Mouse (Mus musculus) heart, embryonic 15.5 days (tissue): ENCODE data around the gene Slc9a9. TPM values are rescaled to one million over a fixed set of nuclear protein-coding genes. Genes with fewer than 3 reads are reported as not detected.

Experiments
- ATAC-seq: fragments of 200-750 bp; cut with Nextera tagmentation; replicated peaks from 2 replicates; pipeline ENCODE4 v1.8.0; 2017; ENCODE audit warnings: low read depth, moderate TSS enrichment; ENCODE audit not compliant: insufficient number of reproducible peaks, insufficient read depth, low FRiP score
- H3K27ac ChIP-seq: fragments of 300-500 bp; sonication (generic); 2 replicates; pipeline ENCODE4 v1.5.1; 2015; ENCODE audit warnings: mild to moderate bottlenecking, inconsistent platforms
- H3K27me3 ChIP-seq: fragments of 300-500 bp; sonication (generic); 2 replicates; pipeline ENCODE4 v1.6.1; 2015; ENCODE audit warnings: inconsistent platforms
- H3K36me3 ChIP-seq: fragments of 300-500 bp; sonication (generic); 2 replicates; pipeline ENCODE4 v1.6.1; 2015; ENCODE audit warnings: mild to moderate bottlenecking, inconsistent platforms
- H3K4me1 ChIP-seq: fragments of 300-500 bp; sonication (generic); replicated peaks from 2 replicates; pipeline ENCODE4 v1.6.1; 2015; ENCODE audit warnings: inconsistent platforms
- H3K4me2 ChIP-seq: fragments of 300-500 bp; sonication (generic); 2 replicates; pipeline ENCODE4 v1.6.1; 2015; ENCODE audit warnings: inconsistent platforms, mild to moderate bottlenecking, moderate library complexity
- H3K4me3 ChIP-seq: fragments of 300-500 bp; sonication (generic); 2 replicates; pipeline ENCODE4 v1.5.1; 2015; ENCODE audit warnings: mild to moderate bottlenecking, inconsistent platforms
- H3K9ac ChIP-seq: fragments of 300-500 bp; sonication (generic); 2 replicates; pipeline ENCODE4 v1.6.1; 2015; ENCODE audit warnings: mild to moderate bottlenecking, inconsistent platforms
- H3K9me3 ChIP-seq: fragments of 300-500 bp; sonication (generic); replicated peaks from 2 replicates; pipeline ENCODE4 v1.6.1; 2016; ENCODE audit warnings: inconsistent platforms
- WGBS: fragments of 180-500 bp; shearing (Covaris S2); methylation state at CpG from one replicate; pipeline ENCODE4 v1.1.7; 2015; ENCODE audit warnings: mixed read lengths; 5-methylcytosine and 5-hydroxymethylcytosine counted together
- polyA plus RNA-seq: library from polyadenylated mRNA; unstranded; fragments of >200 nt; fragmentation: Nextera tagmentation; extraction: Ambion mirVana; gene quantifications from 2 replicates; pipeline ENCODE4 v1.2.1, GENCODE M21; 2015

The Slc9a9 gene
- polyA plus RNA-seq, 1 experiment from 2014 or later, result 3.5 TPM

- Histone ChIP-seq H3K9me3 (no peaks in the 10 kb centered on the region), H3K4me3 (no peak overlapping the region), H3K9ac (no peak overlapping the region), H3K27me3 (no peaks in the 10 kb centered on the region), H3K27ac (no peak overlapping the region), H3K4me2 (no peak overlapping the region), H3K4me1 (no peaks in the 10 kb centered on the region), H3K36me3 (no peaks in the 10 kb centered on the region)
- ATAC-seq, result no peak
- 59% methylated on average over 5 of the region's 5 CpGs for WGBS
Observed at GRCm38 (mm10) chr9:95053183-95053582, 383.5 kb downstream of the Slc9a9 start.

GRCm38 (mm10) chr9:95055843-95056242, 386.1 kb downstream of the Slc9a9 start:
- 75% methylated on average over 4 of the region's 4 CpGs for WGBS

DNA sequence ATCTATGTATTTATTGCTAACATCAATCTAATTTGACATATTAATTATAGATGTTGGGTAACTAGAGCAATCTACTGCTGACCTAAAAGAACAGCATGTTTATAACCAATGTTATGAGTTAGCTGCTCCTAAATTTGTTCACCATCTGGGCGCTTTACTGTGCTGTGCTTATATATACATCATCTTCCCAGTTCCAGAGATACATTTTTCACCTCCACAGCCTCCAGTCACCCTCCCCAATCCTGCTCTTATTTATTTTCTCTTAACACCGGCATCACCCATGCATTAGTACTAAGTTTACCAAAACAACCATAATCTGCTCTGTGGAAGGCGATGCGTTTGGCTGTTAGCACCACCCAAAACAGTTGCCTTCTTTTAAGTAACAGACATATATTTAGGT, 391.0 kb downstream of the Slc9a9 start:
- whole genome bisulfite sequencing, result 88% methylated on average over 4 of the region's 4 CpGs
- no peak for ATAC-seq
- H3K9ac ChIP-seq, result no peak overlapping the region

More at GRCm38 (mm10) chr9:95055843-95056242, 386.1 kb downstream of the Slc9a9 start:
- Histone ChIP-seq H3K27ac (no peak overlapping the region), H3K4me3 (no peak overlapping the region), H3K4me2 (no peak overlapping the region), H3K9ac (no peak overlapping the region), H3K27me3 (no peaks in the 10 kb centered on the region), H3K36me3 (no peaks in the 10 kb centered on the region), H3K4me1 (no peaks in the 10 kb centered on the region), H3K9me3 (no peaks in the 10 kb centered on the region)
- no peak for ATAC-seq

DNA sequence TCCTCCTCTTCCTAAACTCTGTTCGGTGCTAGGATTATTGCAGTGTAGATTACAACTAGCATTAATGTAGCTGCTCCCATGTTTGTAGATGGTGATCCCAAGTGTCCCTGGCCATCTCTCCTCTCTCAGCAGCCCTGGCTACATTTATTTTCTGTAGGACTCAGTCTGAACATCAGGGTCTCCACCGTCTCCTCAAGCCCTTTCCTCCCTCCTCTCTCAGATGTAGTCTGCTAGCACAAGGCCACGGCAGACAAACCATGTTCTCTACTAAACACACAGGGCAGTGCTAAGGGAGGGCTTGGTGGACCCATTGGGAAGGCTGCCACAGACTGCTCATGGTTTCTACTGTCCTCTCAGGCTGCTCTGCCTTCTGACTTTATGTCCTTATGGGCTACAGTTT, 397.3 kb downstream of the Slc9a9 start:
- H3K9ac ChIP-seq, result no peak overlapping the region
- H3K27me3 ChIP-seq, result no peaks in the 10 kb centered on the region
- no peaks in the 10 kb centered on the region for H3K36me3 ChIP-seq
- 60% methylated on average over 3 of the region's 3 CpGs for WGBS
- H3K4me3 ChIP-seq, result no peak overlapping the region
- ATAC-seq, result no peak
- no peak overlapping the region for H3K27ac ChIP-seq
- no peak overlapping the region for H3K4me2 ChIP-seq
- no peaks in the 10 kb centered on the region for H3K9me3 ChIP-seq
- H3K4me1 ChIP-seq, result no peaks in the 10 kb centered on the region

More for the DNA sequence above, 391.0 kb downstream of the Slc9a9 start:
- H3K27me3 ChIP-seq, result no peaks in the 10 kb centered on the region
- H3K4me1 ChIP-seq, result no peaks in the 10 kb centered on the region
- H3K36me3 ChIP-seq, result no peaks in the 10 kb centered on the region
- H3K27ac ChIP-seq, result no peak overlapping the region
- H3K4me2 ChIP-seq, result no peak overlapping the region
- H3K4me3 ChIP-seq, result no peak overlapping the region
- no peaks in the 10 kb centered on the region for H3K9me3 ChIP-seq

GRCm38 (mm10) chr9:95068466-95068865, 398.8 kb downstream of the Slc9a9 start:
- H3K4me1 ChIP-seq, result no peaks in the 10 kb centered on the region
- 87% methylated on average over 2 of the region's 2 CpGs for WGBS

DNA sequence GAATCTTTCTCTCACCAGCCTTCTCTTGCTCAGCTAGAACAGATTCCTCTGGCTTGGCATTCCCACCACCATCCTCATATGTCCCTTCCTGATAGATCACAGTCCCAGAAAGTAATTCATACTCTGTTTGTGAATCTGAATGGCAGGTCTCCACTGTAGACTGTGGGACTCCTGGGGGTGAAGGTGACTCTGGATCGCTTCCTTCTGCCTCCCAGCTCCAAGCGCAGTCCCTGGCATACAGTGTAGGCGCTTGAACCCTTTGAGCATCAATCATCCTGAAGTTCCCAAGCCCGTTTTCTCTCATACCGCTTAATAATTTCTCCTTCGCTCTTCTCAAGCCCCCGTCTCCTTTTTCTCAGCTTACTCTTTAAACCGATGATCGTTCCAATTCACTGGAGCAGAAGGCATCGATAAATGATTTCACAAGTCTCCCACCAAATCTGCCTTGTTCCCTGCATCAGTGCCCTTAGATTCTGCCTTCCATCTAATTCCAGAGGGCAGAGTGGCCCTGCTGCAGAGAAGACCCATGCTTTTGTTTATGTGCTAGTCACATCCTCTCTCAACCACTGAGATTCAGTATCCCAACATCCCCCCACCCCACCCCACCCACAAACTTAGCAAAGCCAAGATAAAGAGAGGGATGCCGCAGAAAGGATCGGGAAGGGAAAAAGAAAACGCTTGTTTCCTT, 401.3 kb downstream of the Slc9a9 start:
- no peak overlapping the region for H3K27ac ChIP-seq
- 72% methylated on average over 13 of the region's 13 CpGs for WGBS

More at GRCm38 (mm10) chr9:95068466-95068865, 398.8 kb downstream of the Slc9a9 start:
- no peaks in the 10 kb centered on the region for H3K27me3 ChIP-seq
- H3K4me3 ChIP-seq, result no peak overlapping the region
- no peak overlapping the region for H3K4me2 ChIP-seq
- H3K9me3 ChIP-seq, result no peaks in the 10 kb centered on the region
- no peak overlapping the region for H3K9ac ChIP-seq
- H3K36me3 ChIP-seq, result no peaks in the 10 kb centered on the region
- H3K27ac ChIP-seq, result no peak overlapping the region
- ATAC-seq, result no peak

GRCm38 (mm10) chr9:95072450-95072955, 402.8 kb downstream of the Slc9a9 start:
- H3K9ac ChIP-seq, result no peak overlapping the region
- no peaks in the 10 kb centered on the region for H3K4me1 ChIP-seq
- H3K27me3 ChIP-seq, result no peaks in the 10 kb centered on the region
- 64% methylated on average over 14 of the region's 14 CpGs for WGBS
- no peak overlapping the region for H3K4me3 ChIP-seq
- ATAC-seq, result peak; percentile 44; the same call in 1 of the 2 replicates
- H3K9me3 ChIP-seq, result no peaks in the 10 kb centered on the region
- peak overlapping the region; percentile 0; the same call in 1 of the 2 replicates for H3K4me2 ChIP-seq
- no peaks in the 10 kb centered on the region for H3K36me3 ChIP-seq
- peak overlapping the region; percentile 37 for H3K27ac ChIP-seq

More for the DNA sequence above, 401.3 kb downstream of the Slc9a9 start:
- Histone ChIP-seq H3K4me1 (no peaks in the 10 kb centered on the region), H3K9me3 (no peaks in the 10 kb centered on the region), H3K36me3 (no peaks in the 10 kb centered on the region), H3K27me3 (no peaks in the 10 kb centered on the region), H3K9ac (no peak overlapping the region), H3K4me2 (no peak overlapping the region), H3K4me3 (no peak overlapping the region)
- no peak for ATAC-seq

- H3K27me3 ChIP-seq, result no peaks in the 10 kb centered on the region
- no peak for ATAC-seq
Observed at GRCm38 (mm10) chr9:95073691-95074090, 404.0 kb downstream of the Slc9a9 start.

DNA sequence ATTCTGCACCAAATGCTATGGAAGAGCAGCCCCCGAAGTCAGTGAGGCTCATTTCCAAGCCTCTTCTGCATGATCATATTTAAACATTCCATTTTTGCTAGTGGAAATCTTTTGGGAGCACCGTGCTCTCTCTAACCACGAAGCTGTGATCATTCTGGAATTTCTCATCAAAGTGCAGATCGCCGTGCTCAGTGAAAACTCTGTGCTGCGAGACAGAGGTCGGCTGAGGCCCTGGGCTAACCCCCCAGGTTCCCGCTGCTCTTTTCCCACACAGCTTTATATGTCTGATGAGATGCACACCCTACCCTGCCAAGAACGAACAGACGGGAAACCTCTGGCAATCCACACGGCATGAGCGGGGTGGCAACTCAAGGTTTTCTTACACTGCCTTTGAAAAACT, 406.1 kb downstream of the Slc9a9 start:
- 71% methylated on average over 12 of the region's 12 CpGs for WGBS
- H3K36me3 ChIP-seq, result no peaks in the 10 kb centered on the region
- no peak overlapping the region for H3K4me2 ChIP-seq
- no peak for ATAC-seq
- no peak overlapping the region for H3K4me3 ChIP-seq
- no peak overlapping the region for H3K9ac ChIP-seq
- H3K27ac ChIP-seq, result no peak overlapping the region
- no peaks in the 10 kb centered on the region for H3K9me3 ChIP-seq
- H3K27me3 ChIP-seq, result no peaks in the 10 kb centered on the region
- no peaks in the 10 kb centered on the region for H3K4me1 ChIP-seq

More at GRCm38 (mm10) chr9:95073691-95074090, 404.0 kb downstream of the Slc9a9 start:
- no peaks in the 10 kb centered on the region for H3K9me3 ChIP-seq
- no peaks in the 10 kb centered on the region for H3K4me1 ChIP-seq
- no peak overlapping the region for H3K4me3 ChIP-seq
- H3K9ac ChIP-seq, result no peak overlapping the region
- no peaks in the 10 kb centered on the region for H3K36me3 ChIP-seq
- H3K4me2 ChIP-seq, result no peak overlapping the region
- H3K27ac ChIP-seq, result no peak overlapping the region
- 52% methylated on average over 8 of the region's 8 CpGs for WGBS

- Histone ChIP-seq H3K9me3 (no peaks in the 10 kb centered on the region), H3K4me1 (no peaks in the 10 kb centered on the region), H3K27ac (no peak overlapping the region), H3K36me3 (no peaks in the 10 kb centered on the region), H3K4me2 (no peak overlapping the region), H3K4me3 (no peak overlapping the region), H3K27me3 (no peaks in the 10 kb centered on the region), H3K9ac (no peak overlapping the region)
- WGBS, result 87% methylated on average over 5 of the region's 5 CpGs
- no peak for ATAC-seq
Observed at GRCm38 (mm10) chr9:95077938-95078337, 408.2 kb downstream of the Slc9a9 start.

- Histone ChIP-seq H3K4me1 (no peaks in the 10 kb centered on the region), H3K9ac (no peak overlapping the region), H3K27me3 (no peaks in the 10 kb centered on the region), H3K36me3 (no peaks in the 10 kb centered on the region), H3K27ac (no peak overlapping the region), H3K9me3 (no peaks in the 10 kb centered on the region), H3K4me3 (no peak overlapping the region), H3K4me2 (no peak overlapping the region)
- ATAC-seq, result no peak
- 72% methylated on average over 3 of the region's 3 CpGs for WGBS
Observed at GRCm38 (mm10) chr9:95078626-95079025, 408.9 kb downstream of the Slc9a9 start.

DNA sequence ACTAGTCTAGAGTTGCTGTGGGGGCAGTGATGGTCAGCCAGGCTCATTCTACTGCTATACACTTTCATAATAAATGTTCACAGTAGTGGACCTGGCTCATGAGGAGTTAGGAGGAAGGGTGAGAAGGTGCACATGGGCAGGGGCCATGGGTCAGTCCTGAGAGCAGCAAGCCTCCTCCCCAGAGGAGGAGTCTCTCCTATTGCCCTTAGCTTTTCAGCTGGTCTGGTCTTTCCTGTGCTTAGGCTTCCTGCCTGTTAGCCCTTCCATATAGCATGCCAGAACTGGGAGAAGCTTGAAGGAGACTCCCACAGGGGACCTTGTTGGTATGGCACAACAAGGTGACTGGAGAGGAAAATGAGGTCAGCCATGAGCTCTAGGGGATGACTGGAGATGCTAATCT, 410.2 kb downstream of the Slc9a9 start:
- no peak for ATAC-seq
- Histone ChIP-seq H3K36me3 (no peaks in the 10 kb centered on the region), H3K27me3 (no peaks in the 10 kb centered on the region), H3K4me3 (no peak overlapping the region), H3K4me2 (no peak overlapping the region), H3K27ac (no peak overlapping the region), H3K9ac (no peak overlapping the region), H3K9me3 (no peaks in the 10 kb centered on the region), H3K4me1 (no peaks in the 10 kb centered on the region)
